Mouse (Mus musculus) c-Kit-positive CD71-positive TER-119-positive erythroid progenitor cells, embryonic 14.5 days (primary cell): ENCODE measurements around the gene Klhl36.

Experiments
- DNase-seq: peaks from one replicate; pipeline ENCODE4 v3.0.0-alpha.2; 2013; ENCODE audit warnings: low spot score

Klhl36 gene

DNA sequence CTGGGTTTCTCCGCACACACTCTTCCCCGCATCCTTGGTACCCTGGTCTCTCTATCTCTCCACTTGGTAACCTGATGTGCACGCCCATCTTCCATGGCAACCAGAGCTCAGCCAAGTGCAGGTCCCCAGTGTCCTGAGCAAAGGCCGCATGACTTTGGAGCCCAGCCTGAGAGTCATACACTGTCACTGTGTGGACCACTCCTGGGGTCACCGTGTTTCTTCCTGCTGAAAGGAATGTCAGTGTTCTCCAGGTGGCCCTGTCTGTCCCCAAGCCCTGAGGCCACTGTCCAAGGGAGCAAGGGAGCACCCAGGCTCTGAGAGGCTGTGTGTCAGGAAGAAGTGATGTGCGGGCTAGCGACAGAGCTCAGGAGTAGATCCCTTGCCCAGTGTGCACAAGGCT is 21.2 kb downstream of the Klhl36 start:
- no peak for DNase-seq

GRCm38 (mm10) chr8:119885612-119886011 is 23.5 kb downstream of the Klhl36 start:
- DNase-seq = no peak

GRCm38 (mm10) chr8:119887130-119887529 is 25.1 kb downstream of the Klhl36 start:
- DNase-seq = peak; percentile 29

GRCm38 (mm10) chr8:119888012-119888411 is 25.9 kb downstream of the Klhl36 start:
- no peak for DNase-seq

DNA sequence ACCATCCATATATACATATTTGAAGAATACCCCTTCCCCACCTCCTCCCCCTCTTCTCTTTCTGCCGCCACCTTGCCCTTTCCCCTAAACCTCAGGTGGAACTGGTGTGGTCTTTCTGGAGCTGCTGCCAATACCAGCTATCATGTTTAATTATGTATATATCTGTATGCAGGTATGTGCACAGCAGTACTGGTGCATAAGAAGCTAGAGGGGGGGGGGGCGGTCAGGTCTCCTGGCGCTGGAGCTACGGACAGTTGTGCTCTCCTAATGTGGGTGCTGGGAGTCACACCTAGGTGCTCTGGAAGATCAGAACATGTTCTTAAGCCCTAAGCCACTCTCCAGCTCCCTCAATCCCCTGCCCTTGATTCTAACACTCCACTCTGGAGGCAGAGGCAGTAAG is 35.0 kb downstream of the Klhl36 start:
- no peak for DNase-seq

GRCm38 (mm10) chr8:119897933-119898332 is 35.9 kb downstream of the Klhl36 start:
- DNase-seq = no peak

DNA sequence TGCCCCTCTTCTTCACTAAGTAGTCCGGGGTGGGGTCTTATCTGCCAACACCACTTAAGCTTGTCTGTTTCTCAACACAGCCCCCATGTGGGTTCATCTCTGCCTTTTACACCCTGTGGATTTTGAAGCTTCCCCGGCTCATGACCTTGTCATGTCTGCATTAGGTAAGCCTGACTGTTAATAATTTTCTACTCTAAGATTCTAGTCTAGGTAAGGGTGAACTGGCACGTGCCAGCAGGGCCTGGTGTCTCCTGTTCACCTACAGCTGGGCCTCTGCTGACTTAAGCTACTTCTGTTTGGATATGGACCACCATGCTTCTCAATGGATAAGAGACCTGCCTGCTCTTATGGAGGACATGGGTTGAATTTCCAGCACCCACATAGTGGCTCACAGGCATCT is 39.3 kb downstream of the Klhl36 start:
- no peak for DNase-seq

DNA sequence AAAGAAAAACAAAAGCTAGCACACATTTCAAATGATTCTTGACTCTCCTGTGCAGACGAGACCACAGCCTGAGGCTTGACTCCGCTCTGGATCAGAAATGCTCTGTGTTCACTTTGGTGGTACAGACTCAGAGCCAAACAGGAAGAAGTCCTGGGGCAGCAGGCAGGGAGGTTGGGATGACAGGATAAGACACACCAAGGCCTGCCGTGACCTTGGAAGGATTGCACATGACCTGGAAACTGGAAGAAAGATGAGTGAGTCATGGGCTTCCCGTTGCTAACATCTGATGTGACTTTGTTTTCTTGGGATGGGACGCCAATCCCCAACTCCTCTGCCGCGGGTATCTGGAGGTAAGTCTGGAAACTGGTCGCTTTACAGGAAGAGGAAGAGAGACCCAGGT is 39.9 kb downstream of the Klhl36 start:
- no peak for DNase-seq

GRCm38 (mm10) chr8:119904323-119904911 is 42.4 kb downstream of the Klhl36 start:
- no peak for DNase-seq

GRCm38 (mm10) chr8:119909944-119910546 is 48.0 kb downstream of the Klhl36 start, which contains the start of gene Usp10:
Usp10 (plus strand) TSS chr8:119910360.
- DNase-seq = peak; percentile 56

- DNase-seq = peak; percentile 84
Observed at GRCm38 (mm10) chr8:119910547-119911257, 48.6 kb downstream of the Klhl36 start, which contains the start of gene Gm20388. Gm20388 (plus strand) TSS chr8:119910841.

DNA sequence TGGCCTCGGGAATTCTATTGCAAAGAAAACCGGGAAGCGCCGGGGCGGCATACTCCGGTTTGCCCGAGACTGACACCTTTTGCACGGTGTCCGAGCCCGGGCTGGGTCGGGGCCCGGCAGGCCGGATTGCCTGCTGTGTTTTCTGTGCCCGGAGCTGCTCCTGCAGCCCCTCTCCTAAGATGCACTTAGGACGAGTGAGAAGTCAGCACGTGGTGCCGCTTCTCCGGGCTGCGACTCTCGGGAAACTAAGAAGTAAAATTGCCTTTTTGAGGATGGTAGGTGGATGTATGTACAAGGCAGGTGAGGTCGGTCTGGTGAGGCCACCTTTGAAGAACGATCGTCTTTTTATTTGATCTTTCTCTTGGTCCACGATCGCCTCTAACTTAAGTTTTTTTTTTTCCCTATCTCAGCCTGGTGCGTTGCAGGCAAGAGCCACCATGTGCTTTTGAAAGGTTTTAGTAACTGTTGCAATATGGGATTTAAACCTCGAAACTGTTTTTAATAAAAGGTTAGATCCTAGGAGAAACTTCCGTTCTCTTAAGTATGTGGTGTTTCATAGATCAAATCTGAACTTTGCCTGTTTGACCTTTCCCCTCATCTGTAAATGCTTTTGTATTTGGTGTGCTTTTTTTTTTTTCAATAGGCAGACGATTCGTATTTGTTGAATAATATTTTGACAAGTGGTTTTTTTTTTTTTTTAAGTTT is 49.3 kb downstream of the Klhl36 start:
- DNase-seq = no peak

DNA sequence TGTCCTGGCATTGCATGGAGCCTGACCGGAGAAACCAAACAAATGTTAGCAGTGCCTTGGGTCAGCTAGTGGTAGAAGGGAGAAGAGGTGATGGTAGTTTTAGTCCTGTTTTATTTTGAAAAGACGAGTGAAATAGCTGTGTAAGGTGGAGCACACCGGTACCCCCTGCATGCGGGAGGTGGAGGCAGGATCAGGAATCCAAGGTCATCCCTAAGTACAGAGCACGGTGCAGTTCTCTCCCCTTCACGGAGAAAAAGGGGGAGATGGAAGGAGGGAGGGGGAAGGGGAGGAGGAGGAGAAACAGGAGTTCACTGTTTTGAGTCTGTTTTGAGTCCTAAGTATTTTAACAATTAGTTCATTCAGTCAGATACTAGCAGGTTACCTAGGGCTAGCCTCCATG is 50.6 kb downstream of the Klhl36 start:
- DNase-seq = no peak

- no peak for DNase-seq
Observed at GRCm38 (mm10) chr8:119913181-119913580, 51.1 kb downstream of the Klhl36 start.

- DNase-seq = no peak
Observed at GRCm38 (mm10) chr8:119914161-119914560, 52.1 kb downstream of the Klhl36 start.

DNA sequence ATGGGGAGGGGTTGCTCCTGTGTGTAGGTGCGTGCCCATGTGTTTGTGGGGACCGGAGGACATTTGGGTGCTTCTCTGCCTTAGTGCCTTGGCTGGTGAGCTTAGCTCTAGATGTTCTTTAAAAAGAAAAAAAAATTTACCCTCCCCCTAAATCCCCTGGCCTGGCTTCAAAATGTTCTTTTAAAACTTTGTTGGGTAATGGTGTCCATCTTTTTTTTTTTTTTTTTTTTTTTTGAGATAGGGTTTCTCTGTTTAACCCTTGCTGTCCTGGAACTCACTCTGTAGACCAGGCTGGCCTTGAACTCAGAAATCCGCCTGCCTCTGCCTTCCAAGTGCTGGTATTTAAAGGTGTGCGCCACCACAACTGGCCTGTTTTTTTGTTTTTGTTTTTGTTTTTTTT is 53.2 kb downstream of the Klhl36 start:
- no peak for DNase-seq

GRCm38 (mm10) chr8:119916237-119916892 is 54.3 kb downstream of the Klhl36 start:
- DNase-seq = no peak

GRCm38 (mm10) chr8:119917415-119917814 is 55.3 kb downstream of the Klhl36 start:
- no peak for DNase-seq

- peak; percentile 78 for DNase-seq
Observed at GRCm38 (mm10) chr8:119918155-119918567, 56.1 kb downstream of the Klhl36 start.

DNA sequence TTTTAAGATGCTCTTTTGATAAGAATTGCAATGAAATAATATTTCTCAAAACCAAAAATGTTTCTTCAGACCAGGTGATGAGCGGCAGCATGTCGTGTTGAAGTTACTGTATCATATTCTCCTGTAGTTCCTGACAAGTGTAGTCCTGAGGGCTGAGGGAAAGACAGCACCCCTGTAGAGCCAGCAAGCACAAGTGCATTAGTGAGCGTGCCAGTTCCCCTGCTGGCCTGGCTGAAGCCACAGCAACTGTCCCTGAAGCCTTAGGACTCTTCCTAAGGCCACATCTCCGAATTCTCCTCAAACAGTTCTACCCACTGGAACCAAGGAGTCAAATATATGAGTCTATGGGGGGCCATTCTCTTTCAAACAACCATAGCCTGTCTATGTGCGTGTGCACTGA is 61.2 kb downstream of the Klhl36 start:
- DNase-seq = no peak

- DNase-seq = no peak
Observed at GRCm38 (mm10) chr8:119925428-119925827, 63.4 kb downstream of the Klhl36 start.

DNA sequence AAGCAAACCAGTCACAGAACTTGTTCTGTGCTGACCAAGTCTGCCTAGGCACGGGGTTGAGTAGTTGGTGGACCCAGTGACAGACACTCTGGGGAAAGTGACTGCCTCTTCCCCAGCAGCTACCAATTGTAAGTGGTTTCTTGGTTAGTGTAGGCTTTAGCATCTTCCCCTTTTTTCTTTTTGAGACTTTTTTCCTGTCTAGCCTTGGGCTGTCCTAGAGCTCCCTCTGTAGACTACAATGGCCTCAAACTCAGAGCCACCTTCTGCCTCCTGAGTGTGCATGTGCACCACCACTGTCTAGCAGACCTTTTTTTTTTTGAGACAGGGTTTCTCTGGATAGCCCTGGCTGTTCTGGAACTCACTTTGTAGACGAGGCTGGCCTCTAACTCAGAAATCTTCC is 64.4 kb downstream of the Klhl36 start:
- no peak for DNase-seq
